Mouse (Mus musculus): Measurements from ENCODE around the gene Cntf. TPM values are rescaled to one million over a fixed set of nuclear protein-coding genes. Genes with fewer than 3 reads are reported as not detected.
"Not testable (repeated sequence)": the region's sequence is repeated elsewhere in the genome, so short reads cannot be mapped to it uniquely, and the experiment has no call there.

Gene Cntf
- polyA plus RNA-seq, 1 experiment from 2014 or later = 0.42 TPM

- H3K9ac ChIP-seq (replicated peaks; ENCODE audit: low read depth, low read length) = no peak overlapping the region
- 48% methylated on average over 1 of the region's 1 CpGs for WGBS
Measured at GRCm38 (mm10) chr19:12731036-12731435, 34.4 kb downstream of the Cntf start.

GRCm38 (mm10) chr19:12725851-12726250, 39.6 kb downstream of the Cntf start:
- Histone ChIP-seq H3K9me3 (ENCODE audit: control insufficient read depth, low read length) (no peaks in the 10 kb centered on the region), H3K27ac (ENCODE audit: low read depth, low read length) (no peak overlapping the region), H3K9ac (replicated peaks; ENCODE audit: low read depth, low read length) (no peak overlapping the region), H3K36me3 (ENCODE audit: control insufficient read depth, insufficient read depth, low read length) (no peaks in the 10 kb centered on the region), H3K4me3 (ENCODE audit: low read depth, low read length) (no peak overlapping the region), H3K4me2 (ENCODE audit: low read depth, low read length) (no peak overlapping the region), H3K4me1 (ENCODE audit: control insufficient read depth, insufficient read depth, low read length) (no peaks in the 10 kb centered on the region), H3K27me3 (ENCODE audit: control insufficient read depth, insufficient read depth, low read length) (no peaks in the 10 kb centered on the region)
- WGBS = 69% methylated on average over 1 of the region's 1 CpGs
- no peak for ATAC-seq (ENCODE audit: low read depth)

More at GRCm38 (mm10) chr19:12731036-12731435, 34.4 kb downstream of the Cntf start:
- H3K4me1 ChIP-seq (ENCODE audit: control insufficient read depth, insufficient read depth, low read length) = no peaks in the 10 kb centered on the region
- H3K9me3 ChIP-seq (ENCODE audit: control insufficient read depth, low read length) = no peaks in the 10 kb centered on the region
- H3K27me3 ChIP-seq (ENCODE audit: control insufficient read depth, insufficient read depth, low read length) = no peaks in the 10 kb centered on the region
- ATAC-seq (ENCODE audit: low read depth) = no peak
- no peak overlapping the region for H3K4me2 ChIP-seq (ENCODE audit: low read depth, low read length)
- H3K27ac ChIP-seq (ENCODE audit: low read depth, low read length) = no peak overlapping the region
- no peaks in the 10 kb centered on the region for H3K36me3 ChIP-seq (ENCODE audit: control insufficient read depth, insufficient read depth, low read length)
- H3K4me3 ChIP-seq (ENCODE audit: low read depth, low read length) = no peak overlapping the region

DNA sequence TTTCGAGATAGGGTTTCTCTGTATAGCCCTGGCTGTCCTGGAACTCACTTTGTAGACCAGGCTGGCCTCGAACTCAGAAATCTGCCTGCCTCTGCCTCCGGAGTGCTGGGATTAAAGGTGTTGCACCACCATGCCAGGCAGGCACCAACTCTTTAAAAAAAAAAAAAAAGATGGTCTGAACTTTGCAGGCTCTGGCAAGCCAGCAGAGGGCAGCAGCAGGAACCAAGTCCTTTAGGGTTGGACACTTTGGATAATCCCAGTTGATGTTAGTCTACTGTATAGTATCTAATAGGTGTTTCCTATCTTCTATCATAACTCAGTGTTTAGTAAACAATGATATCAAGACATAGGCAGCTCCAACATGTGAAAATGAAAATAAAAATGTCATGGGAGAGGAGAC, 43.1 kb downstream of the Cntf start:
- H3K4me2 ChIP-seq (ENCODE audit: low read depth, low read length) = no peak overlapping the region
- no peak overlapping the region for H3K9ac ChIP-seq (replicated peaks; ENCODE audit: low read depth, low read length)
- H3K36me3 ChIP-seq (ENCODE audit: control insufficient read depth, insufficient read depth, low read length) = no peaks in the 10 kb centered on the region
- H3K4me3 ChIP-seq (ENCODE audit: low read depth, low read length) = no peak overlapping the region
- no peaks in the 10 kb centered on the region for H3K4me1 ChIP-seq (ENCODE audit: control insufficient read depth, insufficient read depth, low read length)
- no peak for ATAC-seq (ENCODE audit: low read depth)
- H3K27ac ChIP-seq (ENCODE audit: low read depth, low read length) = no peak overlapping the region
- H3K9me3 ChIP-seq (ENCODE audit: control insufficient read depth, low read length) = no peaks in the 10 kb centered on the region
- no peaks in the 10 kb centered on the region for H3K27me3 ChIP-seq (ENCODE audit: control insufficient read depth, insufficient read depth, low read length)
- WGBS = 76% methylated on average over 2 of the region's 3 CpGs

GRCm38 (mm10) chr19:12721596-12721995, 43.8 kb downstream of the Cntf start:
- H3K27me3 ChIP-seq (ENCODE audit: control insufficient read depth, insufficient read depth, low read length); H3K27ac ChIP-seq (ENCODE audit: low read depth, low read length); ATAC-seq (ENCODE audit: low read depth); H3K9me3 ChIP-seq (ENCODE audit: control insufficient read depth, low read length); H3K4me1 ChIP-seq (ENCODE audit: control insufficient read depth, insufficient read depth, low read length); H3K4me3 ChIP-seq (ENCODE audit: low read depth, low read length); H3K4me2 ChIP-seq (ENCODE audit: low read depth, low read length); H3K36me3 ChIP-seq (ENCODE audit: control insufficient read depth, insufficient read depth, low read length); H3K9ac ChIP-seq (replicated peaks; ENCODE audit: low read depth, low read length): not testable (repeated sequence)
- WGBS = 88% methylated on average over 7 of the region's 7 CpGs

DNA sequence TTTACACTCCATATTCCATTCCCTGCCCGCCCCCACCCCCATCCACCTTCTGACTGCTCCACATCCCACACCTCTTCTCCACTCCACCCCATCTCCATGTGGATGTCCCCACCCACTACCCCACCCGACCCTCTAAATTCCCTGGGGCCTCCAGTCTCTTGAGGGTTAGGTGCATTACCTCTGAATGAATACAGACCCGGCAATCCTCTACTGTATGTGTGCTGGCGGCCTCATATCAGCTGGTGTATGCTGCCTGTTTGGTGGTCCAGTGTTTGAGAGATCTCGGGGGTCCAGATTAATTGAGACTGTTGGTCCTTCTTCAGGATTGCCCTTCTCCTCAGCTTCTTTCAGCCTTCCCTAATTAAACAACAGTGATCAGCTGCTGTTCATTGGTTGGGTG, 44.5 kb downstream of the Cntf start:
- H3K27me3 ChIP-seq (ENCODE audit: control insufficient read depth, insufficient read depth, low read length); H3K4me2 ChIP-seq (ENCODE audit: low read depth, low read length); ATAC-seq (ENCODE audit: low read depth); H3K36me3 ChIP-seq (ENCODE audit: control insufficient read depth, insufficient read depth, low read length); H3K4me3 ChIP-seq (ENCODE audit: low read depth, low read length); H3K4me1 ChIP-seq (ENCODE audit: control insufficient read depth, insufficient read depth, low read length); H3K9me3 ChIP-seq (ENCODE audit: control insufficient read depth, low read length); H3K9ac ChIP-seq (replicated peaks; ENCODE audit: low read depth, low read length); H3K27ac ChIP-seq (ENCODE audit: low read depth, low read length): not testable (repeated sequence)
- WGBS = 90% methylated on average over 5 of the region's 5 CpGs

GRCm38 (mm10) chr19:12720463-12720862, 45.0 kb downstream of the Cntf start:
- Histone ChIP-seq H3K36me3 (ENCODE audit: control insufficient read depth, insufficient read depth, low read length) (no peaks in the 10 kb centered on the region), H3K27me3 (ENCODE audit: control insufficient read depth, insufficient read depth, low read length) (no peaks in the 10 kb centered on the region), H3K9me3 (ENCODE audit: control insufficient read depth, low read length) (no peaks in the 10 kb centered on the region), H3K9ac (replicated peaks; ENCODE audit: low read depth, low read length) (no peak overlapping the region), H3K4me3 (ENCODE audit: low read depth, low read length) (no peak overlapping the region), H3K27ac (ENCODE audit: low read depth, low read length) (no peak overlapping the region), H3K4me1 (ENCODE audit: control insufficient read depth, insufficient read depth, low read length) (no peaks in the 10 kb centered on the region), H3K4me2 (ENCODE audit: low read depth, low read length) (no peak overlapping the region)
- no peak for ATAC-seq (ENCODE audit: low read depth)
- 73% methylated on average over 2 of the region's 2 CpGs for WGBS

- no peaks in the 10 kb centered on the region for H3K27me3 ChIP-seq (ENCODE audit: control insufficient read depth, insufficient read depth, low read length)
- H3K9ac ChIP-seq (replicated peaks; ENCODE audit: low read depth, low read length) = no peak overlapping the region
- H3K27ac ChIP-seq (ENCODE audit: low read depth, low read length) = no peak overlapping the region
- H3K4me2 ChIP-seq (ENCODE audit: low read depth, low read length) = no peak overlapping the region
- 91% methylated on average over 6 of the region's 6 CpGs for WGBS
- no peaks in the 10 kb centered on the region for H3K9me3 ChIP-seq (ENCODE audit: control insufficient read depth, low read length)
- H3K4me1 ChIP-seq (ENCODE audit: control insufficient read depth, insufficient read depth, low read length) = no peaks in the 10 kb centered on the region
- H3K4me3 ChIP-seq (ENCODE audit: low read depth, low read length) = no peak overlapping the region
- no peaks in the 10 kb centered on the region for H3K36me3 ChIP-seq (ENCODE audit: control insufficient read depth, insufficient read depth, low read length)
- ATAC-seq (ENCODE audit: low read depth) = no peak
Measured at GRCm38 (mm10) chr19:12719189-12719588, 46.2 kb downstream of the Cntf start.

Other genes starting within 250 kb of the Cntf start
- 5.1 and 7.3 TPM in 2 replicates for gene Fam111a, start 219.9 kb downstream of the Cntf start, polyA plus RNA-seq (2014; fragmentation: Nextera tagmentation; extraction: Ambion mirVana)
- 0.12 TPM in 1 of 2 replicates, not detected in the other for gene Gm4952, start 165.7 kb downstream of the Cntf start, polyA plus RNA-seq (2014; fragmentation: Nextera tagmentation; extraction: Ambion mirVana)
- not detected in 2 replicates for gene Glyat, start 132.3 kb downstream of the Cntf start, polyA plus RNA-seq (2014; fragmentation: Nextera tagmentation; extraction: Ambion mirVana)
- not detected in 2 replicates for gene Olfr1442, start 95.2 kb downstream of the Cntf start, polyA plus RNA-seq (2014; fragmentation: Nextera tagmentation; extraction: Ambion mirVana)
- gene Olfr1443, start 87.5 kb downstream of the Cntf start, polyA plus RNA-seq (2014; fragmentation: Nextera tagmentation; extraction: Ambion mirVana) = not detected in 2 replicates
- gene Keg1, start 69.8 kb downstream of the Cntf start, polyA plus RNA-seq (2014; fragmentation: Nextera tagmentation; extraction: Ambion mirVana) = not detected in 2 replicates
- 9.1 and 11.7 TPM in 2 replicates for gene Zfp91, start 30.5 kb upstream of the Cntf start, polyA plus RNA-seq (2014; fragmentation: Nextera tagmentation; extraction: Ambion mirVana)
- gene Lpxn, start 30.6 kb upstream of the Cntf start, polyA plus RNA-seq (2014; fragmentation: Nextera tagmentation; extraction: Ambion mirVana) = 0.75 and 1.6 TPM in 2 replicates
- gene Gm5244, start 81.0 kb upstream of the Cntf start, polyA plus RNA-seq (2014; fragmentation: Nextera tagmentation; extraction: Ambion mirVana) = not detected in 2 replicates
- not detected in 2 replicates for gene Olfr1444, start 91.7 kb upstream of the Cntf start, polyA plus RNA-seq (2014; fragmentation: Nextera tagmentation; extraction: Ambion mirVana)
- not detected in 2 replicates for gene Olfr1445, start 118.2 kb upstream of the Cntf start, polyA plus RNA-seq (2014; fragmentation: Nextera tagmentation; extraction: Ambion mirVana)
- gene Olfr1446, start 127.9 kb upstream of the Cntf start, polyA plus RNA-seq (2014; fragmentation: Nextera tagmentation; extraction: Ambion mirVana) = not detected in 2 replicates
- not detected in 2 replicates for gene Olfr1447, start 138.1 kb upstream of the Cntf start, polyA plus RNA-seq (2014; fragmentation: Nextera tagmentation; extraction: Ambion mirVana)
- gene Olfr1448, start 158.8 kb upstream of the Cntf start, polyA plus RNA-seq (2014; fragmentation: Nextera tagmentation; extraction: Ambion mirVana) = not detected in 2 replicates
- gene Olfr1449, start 165.2 kb upstream of the Cntf start, polyA plus RNA-seq (2014; fragmentation: Nextera tagmentation; extraction: Ambion mirVana) = not detected in 2 replicates
- not detected in 2 replicates for gene Olfr1450, start 184.6 kb upstream of the Cntf start, polyA plus RNA-seq (2014; fragmentation: Nextera tagmentation; extraction: Ambion mirVana)
- not detected in 2 replicates for gene Olfr1451, start 229.4 kb upstream of the Cntf start, polyA plus RNA-seq (2014; fragmentation: Nextera tagmentation; extraction: Ambion mirVana)